Mouse (Mus musculus): ENCODE data around the gene Alad.

GRCm38 (mm10) chr4:62468158-62468557 is 51.6 kb downstream of the Alad start:
- TF ChIP-seq CTCF (IDR thresholded peaks at IDR 0.05; ENCODE audit: insufficient read depth, low read depth, low read length): no peak
- no peak for TF ChIP-seq POLR2A (IDR thresholded peaks at IDR 0.05; ENCODE audit: insufficient read depth, low read depth, low read length)

Data from olfactory bulb, adult 2 months (tissue).